Mouse (Mus musculus) embryonic fibroblast, embryonic 13.5 days (primary cell): ENCODE data around the gene Vps18.

Experiments used
- CTCF ChIP-seq: IDR thresholded peaks from 2 replicates; pipeline ENCODE4 v1.5.1; 2011; ENCODE audit warnings: mild to moderate bottlenecking, control low read depth, low read length, moderate library complexity, borderline replicate concordance; ENCODE audit not compliant: insufficient read depth
- POLR2A ChIP-seq: IDR thresholded peaks from 2 replicates; pipeline ENCODE4 v1.6.1; 2011; ENCODE audit warnings: low read depth, mild to moderate bottlenecking, control low read depth, low read length, moderate library complexity

DNA sequence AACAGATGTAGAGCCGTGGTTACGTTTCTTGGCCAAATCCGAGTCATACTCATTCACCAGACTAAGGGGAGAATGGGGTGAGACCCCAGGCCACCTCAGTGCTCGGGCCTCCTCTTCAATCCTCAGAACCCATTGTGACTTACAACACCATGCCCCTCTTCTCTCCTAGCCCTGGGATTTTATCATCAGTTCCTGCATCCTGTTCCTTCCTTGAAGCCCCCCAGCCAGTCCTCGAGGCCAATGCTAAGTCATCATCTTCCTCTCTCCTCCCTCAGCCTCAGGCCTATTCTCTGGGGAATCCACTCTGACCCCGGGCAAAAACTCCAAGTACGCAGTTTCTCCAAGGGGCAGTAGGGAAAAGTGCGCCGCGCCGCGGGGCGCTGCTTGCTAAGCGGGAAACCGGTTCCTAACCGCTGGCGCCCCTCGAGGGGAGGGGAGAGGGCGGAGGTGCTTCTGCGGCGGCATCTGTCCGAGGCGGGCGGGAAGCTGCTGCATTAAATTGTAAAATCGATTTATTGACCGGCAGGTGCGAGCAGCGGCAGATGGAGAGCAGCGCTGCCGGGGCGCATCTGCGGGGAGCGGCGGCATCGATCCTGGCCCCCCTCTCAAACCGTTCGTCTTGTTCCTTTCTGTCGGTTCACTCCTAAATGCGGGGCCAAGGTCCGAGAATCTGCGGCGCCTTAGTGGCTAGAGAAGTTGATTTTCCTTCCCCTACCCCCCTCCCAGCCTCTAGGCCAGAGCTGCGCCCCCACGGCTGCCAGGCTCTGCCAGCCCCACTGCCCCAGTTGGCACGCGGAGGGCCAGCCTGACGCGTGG, 33.4 kb downstream of the Vps18 start:
- TF ChIP-seq POLR2A (no peak), CTCF (no peak)
